Mouse (Mus musculus) neural tube, embryonic 14.5 days (tissue): ENCODE measurements around the gene Commd1. TPM values are rescaled to one million over a fixed set of nuclear protein-coding genes. Genes with fewer than 3 reads are reported as not detected.

ENCODE experiments used
- ATAC-seq: fragments of 200-750 bp; cut with Nextera tagmentation; 2 replicates; pipeline ENCODE4 v1.8.0; 2017; ENCODE audit warnings: low read depth, mild to moderate bottlenecking, moderate TSS enrichment, moderate library complexity
- H3K27ac ChIP-seq: fragments of 300-500 bp; sonication (generic); 2 replicates; pipeline ENCODE4 v1.5.1; 2014; ENCODE audit warnings: low read depth, mild to moderate bottlenecking, control low read depth, low read length, moderate library complexity, mixed read lengths
- H3K27me3 ChIP-seq: fragments of 300-500 bp; sonication (generic); 2 replicates; pipeline ENCODE4 v1.6.1; 2014; ENCODE audit warnings: low read length; ENCODE audit not compliant: control insufficient read depth, insufficient read depth
- H3K36me3 ChIP-seq: fragments of 300-500 bp; sonication (generic); 2 replicates; pipeline ENCODE4 v1.6.1; 2014; ENCODE audit warnings: low read length, mixed read lengths; ENCODE audit not compliant: control insufficient read depth, insufficient read depth
- H3K4me1 ChIP-seq: fragments of 300-500 bp; sonication (generic); 2 replicates; pipeline ENCODE4 v1.6.1; 2014; ENCODE audit warnings: low read length; ENCODE audit not compliant: control insufficient read depth, insufficient read depth
- H3K4me2 ChIP-seq: fragments of 300-500 bp; sonication (generic); 2 replicates; pipeline ENCODE4 v1.6.1; 2014; ENCODE audit warnings: mild to moderate bottlenecking, low read depth, low read length, control low read depth
- H3K4me3 ChIP-seq: fragments of 300-500 bp; sonication (generic); 2 replicates; pipeline ENCODE4 v1.5.1; 2014; ENCODE audit warnings: low read depth, low read length, control low read depth, mixed read lengths
- H3K9ac ChIP-seq: fragments of 300-500 bp; sonication (generic); replicated peaks from 2 replicates; pipeline ENCODE4 v1.6.1; 2014; ENCODE audit warnings: low read depth, mild to moderate bottlenecking, control low read depth, low read length, mixed read lengths
- H3K9me3 ChIP-seq: fragments of 300-500 bp; sonication (generic); 2 replicates; pipeline ENCODE4 v1.6.1; 2016; ENCODE audit warnings: low read length; ENCODE audit not compliant: control insufficient read depth
- WGBS: fragments of 180-500 bp; shearing (Covaris S2); extraction: QIAGEN DNeasy Blood & Tissue Kit; methylation state at CpG from one replicate; pipeline ENCODE4 v1.1.7; 2014; 5-methylcytosine and 5-hydroxymethylcytosine counted together
- polyA plus RNA-seq: library from polyadenylated mRNA; unstranded; fragments of >200 nt; fragmentation: Nextera tagmentation; extraction: Ambion mirVana; gene quantifications from 2 replicates; pipeline ENCODE4 v1.2.1, GENCODE M21; 2014

Commd1 gene
- 230 and 258 TPM in 2 replicates for polyA plus RNA-seq

DNA sequence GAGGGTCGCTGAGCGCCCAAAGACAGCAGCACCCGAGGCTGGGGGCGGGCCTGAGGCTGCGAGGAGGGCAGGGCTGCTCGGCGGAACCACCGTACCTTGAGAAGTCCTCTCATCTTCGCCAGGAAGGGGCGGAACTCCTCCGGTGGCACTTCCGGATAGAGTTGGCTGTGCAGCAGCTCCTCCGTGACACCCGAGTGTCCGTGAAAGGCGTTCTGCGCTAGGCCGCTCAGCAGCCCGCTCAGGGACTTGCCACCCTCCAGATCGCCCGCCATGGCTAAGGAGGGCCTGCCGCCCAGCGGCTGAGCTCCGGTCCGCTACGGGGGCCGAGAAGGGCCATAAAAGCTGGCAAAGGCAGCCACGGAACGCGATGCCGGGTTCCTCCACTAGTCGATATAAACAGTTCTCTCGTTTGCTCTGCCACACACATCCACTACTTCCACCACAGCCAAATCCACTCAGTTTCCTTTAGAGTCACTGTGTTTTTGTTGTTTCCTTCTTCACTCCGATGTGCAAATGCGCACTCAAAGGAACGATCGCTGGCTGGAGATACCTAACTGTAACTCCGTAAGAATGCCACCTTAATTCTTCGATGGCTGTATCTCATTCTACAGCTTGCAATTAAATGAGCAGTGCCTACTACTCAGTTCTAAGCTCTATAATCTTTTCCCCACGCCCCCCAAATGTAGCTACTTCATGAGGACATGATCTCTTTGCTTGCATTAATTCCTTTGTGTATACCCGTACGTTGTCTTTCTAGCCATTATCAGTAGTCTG is at the start of gene Commd1, which contains the start of gene Gm28048:
Commd1 (minus strand) TSS at position 399 of the 774 bp plus-strand sequence.
Gm28048 (minus strand) TSS at position 107 of the 774 bp plus-strand sequence.
- Histone ChIP-seq H3K4me1 (peaks cover 11% of the 10 kb centered on the region), H3K27me3 (no peaks in the 10 kb centered on the region), H3K4me2 (peak within 1 kb of the TSS; percentile 71), H3K9ac (peak within 1 kb of the TSS; percentile 66), H3K9me3 (no peaks in the 10 kb centered on the region), H3K4me3 (peak within 1 kb of the TSS; percentile 64), H3K27ac (peak within 1 kb of the TSS; percentile 91), H3K36me3 (peaks cover 6% of the 10 kb centered on the region; the same call in 1 of the 2 replicates)
- ATAC-seq, result peak; percentile 94
- WGBS, result 4% methylated on average over 42 of the region's 42 CpGs

DNA sequence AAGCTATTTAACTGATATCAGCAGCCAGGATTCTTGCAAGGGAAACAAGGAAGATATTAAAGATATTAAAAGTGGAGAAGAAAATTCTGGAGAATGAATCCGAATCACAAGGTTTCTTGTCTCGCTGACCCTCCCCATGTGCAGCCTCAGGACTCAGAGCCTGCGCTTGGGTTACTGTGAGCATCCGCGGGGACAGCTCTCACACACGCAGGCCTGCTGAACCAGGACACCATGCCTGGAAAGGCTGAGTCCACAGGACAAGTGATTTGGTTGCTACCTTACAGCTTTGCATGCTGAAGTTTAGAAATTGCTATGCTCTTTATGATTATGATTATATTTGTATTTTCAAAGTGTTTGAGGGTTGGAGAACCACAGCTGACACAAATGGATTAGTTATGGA is 47.2 kb upstream of the Commd1 start:
- WGBS, result 91% methylated on average over 6 of the region's 6 CpGs
- Histone ChIP-seq H3K36me3 (no peaks in the 10 kb centered on the region), H3K27ac (no peak overlapping the region), H3K4me3 (no peak overlapping the region), H3K9ac (no peak overlapping the region), H3K27me3 (no peaks in the 10 kb centered on the region), H3K9me3 (no peaks in the 10 kb centered on the region), H3K4me2 (no peak overlapping the region), H3K4me1 (no peaks in the 10 kb centered on the region)
- ATAC-seq, result no peak

DNA sequence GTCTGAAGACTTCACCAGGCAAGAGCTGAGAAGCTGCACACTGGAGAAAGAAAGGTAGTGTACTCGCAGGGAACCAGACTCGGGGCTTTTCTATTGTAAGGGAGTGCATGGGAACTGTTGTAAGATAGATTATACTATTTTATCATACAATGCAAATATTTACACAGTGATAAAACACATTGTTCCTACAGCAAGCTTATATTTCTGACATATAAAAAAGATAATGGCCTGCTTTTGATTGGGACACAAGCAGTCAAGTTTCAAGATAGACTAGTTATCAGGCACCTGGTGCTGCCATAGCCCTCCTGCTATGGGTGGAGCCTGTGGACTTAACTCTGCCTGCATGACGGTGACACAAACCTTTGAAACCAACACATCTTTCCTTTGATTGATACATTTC is 46.8 kb upstream of the Commd1 start:
- H3K27me3 ChIP-seq, result no peaks in the 10 kb centered on the region
- no peaks in the 10 kb centered on the region for H3K36me3 ChIP-seq
- H3K4me2 ChIP-seq, result no peak overlapping the region
- WGBS, result 77% methylated on average over 3 of the region's 3 CpGs
- no peaks in the 10 kb centered on the region for H3K9me3 ChIP-seq
- H3K4me1 ChIP-seq, result no peaks in the 10 kb centered on the region
- no peak overlapping the region for H3K27ac ChIP-seq
- no peak for ATAC-seq
- no peak overlapping the region for H3K4me3 ChIP-seq
- no peak overlapping the region for H3K9ac ChIP-seq

DNA sequence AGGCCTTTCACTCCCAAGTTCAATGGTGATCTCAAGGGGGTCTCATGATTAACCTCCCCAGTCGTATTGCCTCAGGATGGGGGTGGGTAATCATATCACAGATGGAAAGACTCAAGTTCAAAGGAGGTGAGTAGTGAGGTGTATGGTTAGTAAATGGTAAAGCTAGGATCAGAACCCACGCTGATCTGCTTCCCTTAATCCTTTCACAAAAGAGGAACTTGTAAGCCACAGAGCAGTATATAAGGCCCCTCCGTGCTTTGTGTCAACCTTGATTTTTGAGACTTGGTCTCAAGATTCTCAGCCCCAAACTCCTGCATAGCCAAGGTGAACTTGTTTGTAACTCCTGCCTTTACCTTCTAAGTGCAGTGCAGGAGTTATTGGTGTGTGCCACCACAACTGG is 42.0 kb upstream of the Commd1 start:
- 84% methylated on average over 3 of the region's 3 CpGs for WGBS
- no peak overlapping the region for H3K27ac ChIP-seq
- no peak overlapping the region for H3K4me2 ChIP-seq
- no peak overlapping the region for H3K4me3 ChIP-seq
- H3K4me1 ChIP-seq, result no peaks in the 10 kb centered on the region
- H3K9me3 ChIP-seq, result no peaks in the 10 kb centered on the region
- no peaks in the 10 kb centered on the region for H3K27me3 ChIP-seq
- no peak overlapping the region for H3K9ac ChIP-seq
- H3K36me3 ChIP-seq, result no peaks in the 10 kb centered on the region
- ATAC-seq, result no peak

DNA sequence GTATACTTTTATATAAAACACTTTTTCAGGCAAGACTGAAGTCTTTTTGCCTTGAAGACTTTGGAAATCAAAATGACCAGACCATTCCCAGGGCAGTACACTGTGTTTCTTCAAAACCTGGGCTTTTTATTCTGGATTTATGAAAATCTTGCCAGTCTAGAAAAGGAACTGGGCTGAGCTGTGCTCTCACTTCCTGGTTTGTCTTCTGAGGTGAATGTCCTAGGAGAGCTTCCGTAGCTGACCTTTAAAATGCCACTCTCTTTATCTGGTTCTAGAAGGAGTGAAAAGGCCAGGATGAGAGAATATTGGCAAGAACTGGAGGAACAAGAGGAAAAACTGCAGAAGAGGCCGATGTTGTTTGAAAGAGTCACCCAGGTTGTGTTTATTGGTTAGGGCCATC is 41.0 kb upstream of the Commd1 start:
- Histone ChIP-seq H3K27me3 (no peaks in the 10 kb centered on the region), H3K4me1 (no peaks in the 10 kb centered on the region), H3K27ac (no peak overlapping the region), H3K4me3 (no peak overlapping the region), H3K9me3 (no peaks in the 10 kb centered on the region), H3K4me2 (no peak overlapping the region), H3K9ac (no peak overlapping the region), H3K36me3 (no peaks in the 10 kb centered on the region)
- WGBS, result 94% methylated on average over 2 of the region's 2 CpGs
- ATAC-seq, result no peak

DNA sequence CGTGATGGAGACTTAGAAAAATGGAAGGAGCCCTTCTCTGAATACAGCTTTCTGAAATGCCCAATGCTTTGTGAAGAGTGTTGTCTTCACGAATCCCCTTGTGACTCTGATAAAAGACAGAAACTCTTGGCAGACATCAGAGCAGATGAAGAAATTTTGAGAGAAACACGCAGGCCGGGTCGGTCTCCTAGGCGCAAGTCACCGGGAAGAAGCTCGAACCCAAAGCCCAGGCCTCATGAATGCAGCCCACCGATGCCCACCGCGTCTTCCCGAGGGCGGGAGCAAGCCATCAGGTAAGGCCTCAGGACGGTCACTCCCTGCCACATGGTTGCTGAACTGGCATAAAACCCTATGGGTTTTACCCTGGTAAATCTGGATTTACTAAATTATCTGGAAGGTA is 38.7 kb upstream of the Commd1 start:
- 95% methylated on average over 14 of the region's 14 CpGs for WGBS

DNA sequence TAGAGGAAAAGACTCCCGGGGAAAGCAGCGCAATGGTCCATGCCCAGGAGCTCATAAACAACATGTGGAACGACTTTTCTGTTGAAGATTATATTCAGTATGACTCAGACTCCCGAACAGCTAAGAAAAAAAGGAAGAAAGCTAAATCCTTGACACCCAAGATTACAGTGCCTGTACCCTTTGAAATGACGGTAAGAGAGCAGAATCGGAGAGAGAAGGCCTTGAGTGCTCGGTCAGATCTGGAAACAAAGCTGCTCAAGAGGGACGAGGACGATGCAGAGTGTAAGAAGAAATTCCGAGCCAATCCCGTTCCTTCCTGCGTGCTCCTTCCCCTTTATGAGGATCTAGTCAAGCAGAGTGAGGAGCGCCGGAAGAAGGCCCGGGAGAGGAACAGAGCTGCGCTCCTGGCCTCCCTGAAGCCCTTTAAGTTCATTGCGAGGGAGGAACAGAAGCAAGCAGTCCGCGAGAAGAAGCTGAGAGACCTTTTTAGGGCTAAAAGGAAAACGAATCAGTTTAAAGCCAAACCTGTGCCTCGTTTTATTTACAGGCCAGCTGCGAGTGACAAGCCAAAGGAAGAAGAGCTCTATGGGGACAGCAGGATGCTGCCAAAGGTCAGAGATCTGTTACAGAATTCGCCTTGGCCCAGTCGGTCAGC is 38.1 kb upstream of the Commd1 start:
- no peak overlapping the region for H3K9ac ChIP-seq
- no peak overlapping the region for H3K4me3 ChIP-seq
- no peak overlapping the region for H3K27ac ChIP-seq
- no peak overlapping the region for H3K4me2 ChIP-seq
- H3K9me3 ChIP-seq, result no peaks in the 10 kb centered on the region
- no peaks in the 10 kb centered on the region for H3K4me1 ChIP-seq
- H3K27me3 ChIP-seq, result no peaks in the 10 kb centered on the region
- WGBS, result 73% methylated on average over 24 of the region's 24 CpGs
- no peaks in the 10 kb centered on the region for H3K36me3 ChIP-seq
- no peak for ATAC-seq

More for the DNA sequence above, 38.7 kb upstream of the Commd1 start:
- H3K4me1 ChIP-seq, result no peaks in the 10 kb centered on the region
- no peak overlapping the region for H3K9ac ChIP-seq
- H3K4me3 ChIP-seq, result no peak overlapping the region
- no peaks in the 10 kb centered on the region for H3K27me3 ChIP-seq
- no peaks in the 10 kb centered on the region for H3K9me3 ChIP-seq
- H3K4me2 ChIP-seq, result no peak overlapping the region
- no peak overlapping the region for H3K27ac ChIP-seq
- no peak for ATAC-seq
- no peaks in the 10 kb centered on the region for H3K36me3 ChIP-seq

DNA sequence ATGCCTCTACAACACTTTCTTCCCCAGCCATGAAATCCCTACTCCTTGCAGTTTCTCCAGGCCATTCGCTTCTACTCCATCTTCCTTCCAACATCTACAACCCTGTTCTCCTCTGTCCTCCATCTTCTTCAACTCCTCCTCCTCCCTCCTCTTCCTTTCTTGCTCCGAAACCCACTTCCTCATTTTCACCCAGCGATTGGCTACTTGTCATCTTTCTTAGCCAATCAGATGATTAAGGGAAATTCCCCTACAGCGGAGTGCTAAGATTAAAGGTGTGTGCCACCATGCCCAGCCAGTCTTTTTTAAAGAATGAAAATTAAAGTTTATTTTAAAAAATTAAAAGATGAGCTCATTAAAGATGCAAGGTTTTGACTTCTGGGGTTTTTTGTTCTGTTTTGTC is 35.8 kb upstream of the Commd1 start:
- no peak overlapping the region for H3K27ac ChIP-seq
- H3K9me3 ChIP-seq, result no peaks in the 10 kb centered on the region
- no peak overlapping the region for H3K4me3 ChIP-seq
- H3K27me3 ChIP-seq, result no peaks in the 10 kb centered on the region
- H3K36me3 ChIP-seq, result no peaks in the 10 kb centered on the region
- WGBS, result 95% methylated on average over 4 of the region's 4 CpGs
- no peak for ATAC-seq
- no peak overlapping the region for H3K9ac ChIP-seq
- no peaks in the 10 kb centered on the region for H3K4me1 ChIP-seq
- no peak overlapping the region for H3K4me2 ChIP-seq

DNA sequence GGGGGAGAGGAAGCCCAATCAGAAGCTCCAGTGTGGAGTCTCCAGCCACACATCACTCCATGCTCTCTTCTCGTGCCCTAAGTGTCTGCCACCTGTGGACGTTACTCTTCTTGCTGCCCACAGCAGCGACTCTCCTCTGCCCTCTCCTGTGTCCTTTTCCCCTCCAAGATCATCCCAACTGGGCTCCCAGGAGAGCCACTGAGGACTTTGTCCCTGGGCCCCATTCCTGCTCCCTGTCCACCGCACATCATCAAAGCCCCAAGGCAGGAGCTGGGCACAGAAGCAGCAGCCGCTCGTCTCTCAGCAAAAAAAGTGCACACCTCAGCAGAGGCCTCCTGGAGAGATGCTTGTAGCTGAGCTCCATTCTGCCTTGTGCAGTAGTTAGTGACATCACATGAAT is 32.8 kb upstream of the Commd1 start:
- Histone ChIP-seq H3K36me3 (no peaks in the 10 kb centered on the region), H3K4me1 (no peaks in the 10 kb centered on the region), H3K9me3 (no peaks in the 10 kb centered on the region), H3K4me2 (no peak overlapping the region), H3K4me3 (no peak overlapping the region), H3K27ac (no peak overlapping the region), H3K27me3 (no peaks in the 10 kb centered on the region), H3K9ac (no peak overlapping the region)
- 79% methylated on average over 6 of the region's 6 CpGs for WGBS
- ATAC-seq, result no peak
